Mouse (Mus musculus): ENCODE results near the gene Sh3bp2. TPM values are rescaled to one million over a fixed set of nuclear protein-coding genes. Genes with fewer than 3 reads are reported as not detected.
"Not testable (repeated sequence)": the region's sequence is repeated elsewhere in the genome, so short reads cannot be mapped to it uniquely, and the experiment has no call there.

Gene Sh3bp2
- polyA plus RNA-seq, 1 experiment from 2014 or later = 6.1 TPM

- Histone ChIP-seq H3K4me2 (replicated peaks; ENCODE audit: low read depth) (no peak overlapping the region), H3K36me3 (ENCODE audit: control insufficient read depth, insufficient read depth) (0 out of 2 replicates have a peak, but pooled peaks cover 7% of the 10 kb centered on the region), H3K4me1 (replicated peaks; ENCODE audit: control insufficient read depth, insufficient read depth, low read length) (no peaks in the 10 kb centered on the region), H3K27ac (ENCODE audit: low read depth, low read length) (no peak overlapping the region), H3K4me3 (ENCODE audit: low read depth, low read length) (no peak overlapping the region), H3K9me3 (ENCODE audit: control insufficient read depth) (no peaks in the 10 kb centered on the region), H3K27me3 (replicated peaks; ENCODE audit: control insufficient read depth, insufficient read depth, low read length) (no peaks in the 10 kb centered on the region), H3K9ac (ENCODE audit: low read depth, low read length) (no peak overlapping the region)
- 70% methylated on average over 4 of the region's 4 CpGs for WGBS
- no peak for TF ChIP-seq CTCF (IDR thresholded peaks at IDR 0.05; ENCODE audit: low read depth)
- no peak for ATAC-seq
Measured at GRCm38 (mm10) chr5:34590702-34591101, 65.1 kb downstream of the Sh3bp2 start.

- Histone ChIP-seq H3K4me2 (replicated peaks; ENCODE audit: low read depth) (no peak overlapping the region), H3K9me3 (ENCODE audit: control insufficient read depth) (no peaks in the 10 kb centered on the region), H3K4me1 (replicated peaks; ENCODE audit: control insufficient read depth, insufficient read depth, low read length) (no peaks in the 10 kb centered on the region), H3K27ac (ENCODE audit: low read depth, low read length) (no peak overlapping the region), H3K36me3 (ENCODE audit: control insufficient read depth, insufficient read depth) (0 out of 2 replicates have a peak, but pooled peaks cover 7% of the 10 kb centered on the region), H3K9ac (ENCODE audit: low read depth, low read length) (no peak overlapping the region), H3K27me3 (replicated peaks; ENCODE audit: control insufficient read depth, insufficient read depth, low read length) (no peaks in the 10 kb centered on the region), H3K4me3 (ENCODE audit: low read depth, low read length) (no peak overlapping the region)
- no peak for ATAC-seq
- WGBS = 79% methylated on average over 5 of the region's 5 CpGs
- no peak for TF ChIP-seq CTCF (IDR thresholded peaks at IDR 0.05; ENCODE audit: low read depth)
Measured at GRCm38 (mm10) chr5:34591388-34592004, 65.9 kb downstream of the Sh3bp2 start.

GRCm38 (mm10) chr5:34592224-34592623 lies 66.6 kb downstream of the Sh3bp2 start:
- not testable (repeated sequence) for H3K4me2 ChIP-seq (replicated peaks; ENCODE audit: low read depth); H3K27ac ChIP-seq (ENCODE audit: low read depth, low read length); H3K36me3 ChIP-seq (ENCODE audit: control insufficient read depth, insufficient read depth); H3K9me3 ChIP-seq (ENCODE audit: control insufficient read depth); H3K9ac ChIP-seq (ENCODE audit: low read depth, low read length); ATAC-seq; H3K4me1 ChIP-seq (replicated peaks; ENCODE audit: control insufficient read depth, insufficient read depth, low read length); H3K4me3 ChIP-seq (ENCODE audit: low read depth, low read length); H3K27me3 ChIP-seq (replicated peaks; ENCODE audit: control insufficient read depth, insufficient read depth, low read length)
- 95% methylated on average over 5 of the region's 5 CpGs for WGBS

GRCm38 (mm10) chr5:34592666-34593065 lies 67.0 kb downstream of the Sh3bp2 start:
- Histone ChIP-seq H3K4me1 (replicated peaks; ENCODE audit: control insufficient read depth, insufficient read depth, low read length) (no peaks in the 10 kb centered on the region), H3K4me2 (replicated peaks; ENCODE audit: low read depth) (no peak overlapping the region), H3K4me3 (ENCODE audit: low read depth, low read length) (no peak overlapping the region), H3K27ac (ENCODE audit: low read depth, low read length) (no peak overlapping the region), H3K9ac (ENCODE audit: low read depth, low read length) (no peak overlapping the region), H3K9me3 (ENCODE audit: control insufficient read depth) (no peaks in the 10 kb centered on the region), H3K27me3 (replicated peaks; ENCODE audit: control insufficient read depth, insufficient read depth, low read length) (no peaks in the 10 kb centered on the region), H3K36me3 (ENCODE audit: control insufficient read depth, insufficient read depth) (0 out of 2 replicates have a peak, but pooled peaks cover 7% of the 10 kb centered on the region)
- ATAC-seq = no peak
- WGBS = 96% methylated on average over 6 of the region's 6 CpGs
- no peak for TF ChIP-seq CTCF (IDR thresholded peaks at IDR 0.05; ENCODE audit: low read depth)

GRCm38 (mm10) chr5:34593202-34593727 lies 67.6 kb downstream of the Sh3bp2 start:
- WGBS = 94% methylated on average over 9 of the region's 9 CpGs
- no peaks in the 10 kb centered on the region for H3K9me3 ChIP-seq (ENCODE audit: control insufficient read depth)
- TF ChIP-seq CTCF (IDR thresholded peaks at IDR 0.05; ENCODE audit: low read depth) = no peak
- H3K36me3 ChIP-seq (ENCODE audit: control insufficient read depth, insufficient read depth) = 0 out of 2 replicates have a peak, but pooled peaks cover 7% of the 10 kb centered on the region
- no peaks in the 10 kb centered on the region for H3K4me1 ChIP-seq (replicated peaks; ENCODE audit: control insufficient read depth, insufficient read depth, low read length)
- H3K4me3 ChIP-seq (ENCODE audit: low read depth, low read length) = no peak overlapping the region
- no peak overlapping the region for H3K4me2 ChIP-seq (replicated peaks; ENCODE audit: low read depth)
- H3K27me3 ChIP-seq (replicated peaks; ENCODE audit: control insufficient read depth, insufficient read depth, low read length) = no peaks in the 10 kb centered on the region
- H3K9ac ChIP-seq (ENCODE audit: low read depth, low read length) = no peak overlapping the region
- ATAC-seq = no peak
- no peak overlapping the region for H3K27ac ChIP-seq (ENCODE audit: low read depth, low read length)

- ATAC-seq = no peak
- H3K36me3 ChIP-seq (ENCODE audit: control insufficient read depth, insufficient read depth) = peaks cover 57% of the 10 kb centered on the region
Measured at GRCm38 (mm10) chr5:34604576-34604975, 78.9 kb downstream of the Sh3bp2 start.

More at GRCm38 (mm10) chr5:34604576-34604975, 78.9 kb downstream of the Sh3bp2 start:
- Histone ChIP-seq H3K4me1 (replicated peaks; ENCODE audit: control insufficient read depth, insufficient read depth, low read length) (no peaks in the 10 kb centered on the region), H3K9me3 (ENCODE audit: control insufficient read depth) (no peaks in the 10 kb centered on the region), H3K27ac (ENCODE audit: low read depth, low read length) (no peak overlapping the region), H3K9ac (ENCODE audit: low read depth, low read length) (no peak overlapping the region), H3K4me3 (ENCODE audit: low read depth, low read length) (no peak overlapping the region), H3K27me3 (replicated peaks; ENCODE audit: control insufficient read depth, insufficient read depth, low read length) (no peaks in the 10 kb centered on the region), H3K4me2 (replicated peaks; ENCODE audit: low read depth) (no peak overlapping the region)
- WGBS = 94% methylated on average over 5 of the region's 5 CpGs
- no peak for TF ChIP-seq CTCF (IDR thresholded peaks at IDR 0.05; ENCODE audit: low read depth)

Data from intestine, postnatal 0 days (tissue).